Mouse (Mus musculus): ENCODE results near the gene Atp13a3. TPM values are rescaled to one million over a fixed set of nuclear protein-coding genes. Genes with fewer than 3 reads are reported as not detected.

Atp13a3 gene
- polyA plus RNA-seq, 1 experiment from 2014 or later: 17.4 TPM

GRCm38 (mm10) chr16:30442451-30442850, 36.7 kb upstream of the Atp13a3 start:
- ATAC-seq (ENCODE audit: insufficient read depth) (no peak), DNase-seq (no peak)
- H3K4me2 ChIP-seq: no peak overlapping the region
- H3K27me3 ChIP-seq (ENCODE audit: insufficient read depth, low read length): no peaks in the 10 kb centered on the region
- H3K9ac ChIP-seq: no peak overlapping the region
- TF ChIP-seq CTCF (IDR thresholded peaks at IDR 0.05; ENCODE audit: low read depth): no peak
- H3K4me1 ChIP-seq (ENCODE audit: insufficient read depth): no peaks in the 10 kb centered on the region
- no peak overlapping the region for H3K27ac ChIP-seq (ENCODE audit: low read depth)
- H3K9me3 ChIP-seq (ENCODE audit: low read depth, low read length): no peaks in the 10 kb centered on the region
- no peak overlapping the region for H3K4me3 ChIP-seq (ENCODE audit: low read depth, low read length)
- 80% methylated on average over 2 of the region's 2 CpGs for WGBS
- H3K36me3 ChIP-seq (ENCODE audit: insufficient read depth): no peaks in the 10 kb centered on the region

- Histone ChIP-seq H3K4me3 (ENCODE audit: low read depth, low read length) (no peak overlapping the region), H3K4me2 (no peak overlapping the region), H3K36me3 (ENCODE audit: insufficient read depth) (no peaks in the 10 kb centered on the region), H3K4me1 (ENCODE audit: insufficient read depth) (no peaks in the 10 kb centered on the region), H3K9ac (no peak overlapping the region), H3K27me3 (ENCODE audit: insufficient read depth, low read length) (no peaks in the 10 kb centered on the region), H3K27ac (ENCODE audit: low read depth) (no peak overlapping the region), H3K9me3 (ENCODE audit: low read depth, low read length) (no peaks in the 10 kb centered on the region)
- WGBS: 80% methylated on average over 4 of the region's 4 CpGs
- DNase-seq (no peak), ATAC-seq (ENCODE audit: insufficient read depth) (no peak)
- TF ChIP-seq CTCF (IDR thresholded peaks at IDR 0.05; ENCODE audit: low read depth): no peak
Observed at GRCm38 (mm10) chr16:30441409-30441808, 35.6 kb upstream of the Atp13a3 start.

GRCm38 (mm10) chr16:30439841-30440240, 34.1 kb upstream of the Atp13a3 start:
- no peak overlapping the region for H3K4me2 ChIP-seq
- H3K4me1 ChIP-seq (ENCODE audit: insufficient read depth): no peaks in the 10 kb centered on the region
- ATAC-seq (ENCODE audit: insufficient read depth) (no peak), DNase-seq (no peak)
- H3K9me3 ChIP-seq (ENCODE audit: low read depth, low read length): no peaks in the 10 kb centered on the region
- 53% methylated on average over 5 of the region's 5 CpGs for WGBS
- TF ChIP-seq CTCF (IDR thresholded peaks at IDR 0.05; ENCODE audit: low read depth): no peak
- H3K4me3 ChIP-seq (ENCODE audit: low read depth, low read length): no peak overlapping the region
- no peak overlapping the region for H3K9ac ChIP-seq
- no peaks in the 10 kb centered on the region for H3K36me3 ChIP-seq (ENCODE audit: insufficient read depth)
- no peaks in the 10 kb centered on the region for H3K27me3 ChIP-seq (ENCODE audit: insufficient read depth, low read length)
- no peak overlapping the region for H3K27ac ChIP-seq (ENCODE audit: low read depth)

- 52% methylated on average over 6 of the region's 6 CpGs for WGBS
- Histone ChIP-seq H3K27ac (ENCODE audit: low read depth) (no peak overlapping the region), H3K4me1 (ENCODE audit: insufficient read depth) (no peaks in the 10 kb centered on the region), H3K27me3 (ENCODE audit: insufficient read depth, low read length) (no peaks in the 10 kb centered on the region), H3K4me2 (no peak overlapping the region), H3K9me3 (ENCODE audit: low read depth, low read length) (no peaks in the 10 kb centered on the region), H3K36me3 (ENCODE audit: insufficient read depth) (no peaks in the 10 kb centered on the region), H3K9ac (no peak overlapping the region), H3K4me3 (ENCODE audit: low read depth, low read length) (no peak overlapping the region)
- DNase-seq (no peak), ATAC-seq (ENCODE audit: insufficient read depth) (no peak)
- TF ChIP-seq CTCF (IDR thresholded peaks at IDR 0.05; ENCODE audit: low read depth): no peak
Observed at GRCm38 (mm10) chr16:30439411-30439810, 33.6 kb upstream of the Atp13a3 start.

GRCm38 (mm10) chr16:30436276-30436675, 30.5 kb upstream of the Atp13a3 start:
- DNase-seq: no peak
- Histone ChIP-seq H3K4me1 (ENCODE audit: insufficient read depth) (no peaks in the 10 kb centered on the region), H3K9ac (no peak overlapping the region), H3K4me2 (no peak overlapping the region), H3K27ac (ENCODE audit: low read depth) (no peak overlapping the region), H3K27me3 (ENCODE audit: insufficient read depth, low read length) (no peaks in the 10 kb centered on the region), H3K36me3 (ENCODE audit: insufficient read depth) (no peaks in the 10 kb centered on the region), H3K4me3 (ENCODE audit: low read depth, low read length) (no peak overlapping the region), H3K9me3 (ENCODE audit: low read depth, low read length) (no peaks in the 10 kb centered on the region)
- no peak for ATAC-seq (ENCODE audit: insufficient read depth)
- WGBS: 83% methylated on average over 7 of the region's 7 CpGs
- no peak for TF ChIP-seq CTCF (IDR thresholded peaks at IDR 0.05; ENCODE audit: low read depth)

- Histone ChIP-seq H3K36me3 (ENCODE audit: insufficient read depth) (no peaks in the 10 kb centered on the region), H3K4me1 (ENCODE audit: insufficient read depth) (no peaks in the 10 kb centered on the region), H3K4me2 (no peak overlapping the region), H3K4me3 (ENCODE audit: low read depth, low read length) (no peak overlapping the region), H3K9ac (no peak overlapping the region), H3K27ac (ENCODE audit: low read depth) (no peak overlapping the region), H3K27me3 (ENCODE audit: insufficient read depth, low read length) (no peaks in the 10 kb centered on the region), H3K9me3 (ENCODE audit: low read depth, low read length) (no peaks in the 10 kb centered on the region)
- WGBS: 34% methylated on average over 4 of the region's 4 CpGs
- ATAC-seq (ENCODE audit: insufficient read depth) (no peak), DNase-seq (peak; percentile 67)
- no peak for TF ChIP-seq CTCF (IDR thresholded peaks at IDR 0.05; ENCODE audit: low read depth)
Observed at GRCm38 (mm10) chr16:30435393-30435792, 29.6 kb upstream of the Atp13a3 start.

- Histone ChIP-seq H3K4me2 (no peak overlapping the region), H3K9me3 (ENCODE audit: low read depth, low read length) (no peaks in the 10 kb centered on the region), H3K27me3 (ENCODE audit: insufficient read depth, low read length) (no peaks in the 10 kb centered on the region), H3K36me3 (ENCODE audit: insufficient read depth) (no peaks in the 10 kb centered on the region), H3K4me1 (ENCODE audit: insufficient read depth) (no peaks in the 10 kb centered on the region), H3K9ac (no peak overlapping the region), H3K27ac (ENCODE audit: low read depth) (no peak overlapping the region), H3K4me3 (ENCODE audit: low read depth, low read length) (no peak overlapping the region)
- no peak for TF ChIP-seq CTCF (IDR thresholded peaks at IDR 0.05; ENCODE audit: low read depth)
- DNase-seq: no peak
- ATAC-seq (ENCODE audit: insufficient read depth): no peak
- 87% methylated on average over 3 of the region's 3 CpGs for WGBS
Observed at GRCm38 (mm10) chr16:30433148-30433547, 27.4 kb upstream of the Atp13a3 start.

- H3K27me3 ChIP-seq (ENCODE audit: insufficient read depth, low read length): no peaks in the 10 kb centered on the region
- no peaks in the 10 kb centered on the region for H3K4me1 ChIP-seq (ENCODE audit: insufficient read depth)
- no peaks in the 10 kb centered on the region for H3K9me3 ChIP-seq (ENCODE audit: low read depth, low read length)
- no peak overlapping the region for H3K4me2 ChIP-seq
- no peaks in the 10 kb centered on the region for H3K36me3 ChIP-seq (ENCODE audit: insufficient read depth)
- no peak overlapping the region for H3K4me3 ChIP-seq (ENCODE audit: low read depth, low read length)
- H3K9ac ChIP-seq: no peak overlapping the region
- WGBS: 84% methylated on average over 2 of the region's 2 CpGs
- DNase-seq (no peak), ATAC-seq (ENCODE audit: insufficient read depth) (no peak)
- TF ChIP-seq CTCF (IDR thresholded peaks at IDR 0.05; ENCODE audit: low read depth): no peak
- H3K27ac ChIP-seq (ENCODE audit: low read depth): no peak overlapping the region
Observed at GRCm38 (mm10) chr16:30432111-30432510, 26.3 kb upstream of the Atp13a3 start.
